Mouse (Mus musculus) limb, embryonic 10.5 days (tissue): Measurements from ENCODE around the gene Tnfrsf1a. TPM values are rescaled to one million over a fixed set of nuclear protein-coding genes. Genes with fewer than 3 reads are reported as not detected.

Experiments
- DNase-seq: peaks from one replicate; pipeline ENCODE4 v3.0.0-alpha.2; 2017; ENCODE audit warnings: low spot score
- H3K27ac ChIP-seq: fragments of 300-500 bp; sonication (generic); 2 replicates; pipeline ENCODE4 v1.5.1; 2016; ENCODE audit warnings: mild to moderate bottlenecking
- H3K27me3 ChIP-seq: fragments of 300-500 bp; sonication (generic); 2 replicates; pipeline ENCODE4 v1.6.1; 2016; ENCODE audit warnings: low read depth, mild to moderate bottlenecking; ENCODE audit not compliant: poor library complexity, severe bottlenecking
- H3K36me3 ChIP-seq: fragments of 300-500 bp; sonication (generic); 2 replicates; pipeline ENCODE4 v1.6.1; 2016; ENCODE audit warnings: mild to moderate bottlenecking, moderate library complexity
- H3K4me1 ChIP-seq: fragments of 300-500 bp; sonication (generic); 2 replicates; pipeline ENCODE4 v1.6.1; 2016
- H3K4me3 ChIP-seq: fragments of 300-500 bp; sonication (generic); 2 replicates; pipeline ENCODE4 v1.5.1; 2016; ENCODE audit warnings: mild to moderate bottlenecking, moderate library complexity
- H3K9me3 ChIP-seq: fragments of 300-500 bp; sonication (generic); replicated peaks from 2 replicates; pipeline ENCODE4 v1.6.1; 2016; ENCODE audit warnings: mild to moderate bottlenecking
- WGBS: fragments of 180-500 bp; shearing (Covaris S2); methylation state at CpG from one replicate; pipeline ENCODE4 v1.1.7; 2016; 5-methylcytosine and 5-hydroxymethylcytosine counted together
- polyA plus RNA-seq: library from polyadenylated mRNA; unstranded; fragments of >200 nt; fragmentation: Nextera tagmentation; extraction: Ambion mirVana; gene quantifications from 2 replicates; pipeline ENCODE4 v1.2.1, GENCODE M21; 2016

The Tnfrsf1a gene
- polyA plus RNA-seq, 1 experiment from 2014 or later: 41.8 TPM

DNA sequence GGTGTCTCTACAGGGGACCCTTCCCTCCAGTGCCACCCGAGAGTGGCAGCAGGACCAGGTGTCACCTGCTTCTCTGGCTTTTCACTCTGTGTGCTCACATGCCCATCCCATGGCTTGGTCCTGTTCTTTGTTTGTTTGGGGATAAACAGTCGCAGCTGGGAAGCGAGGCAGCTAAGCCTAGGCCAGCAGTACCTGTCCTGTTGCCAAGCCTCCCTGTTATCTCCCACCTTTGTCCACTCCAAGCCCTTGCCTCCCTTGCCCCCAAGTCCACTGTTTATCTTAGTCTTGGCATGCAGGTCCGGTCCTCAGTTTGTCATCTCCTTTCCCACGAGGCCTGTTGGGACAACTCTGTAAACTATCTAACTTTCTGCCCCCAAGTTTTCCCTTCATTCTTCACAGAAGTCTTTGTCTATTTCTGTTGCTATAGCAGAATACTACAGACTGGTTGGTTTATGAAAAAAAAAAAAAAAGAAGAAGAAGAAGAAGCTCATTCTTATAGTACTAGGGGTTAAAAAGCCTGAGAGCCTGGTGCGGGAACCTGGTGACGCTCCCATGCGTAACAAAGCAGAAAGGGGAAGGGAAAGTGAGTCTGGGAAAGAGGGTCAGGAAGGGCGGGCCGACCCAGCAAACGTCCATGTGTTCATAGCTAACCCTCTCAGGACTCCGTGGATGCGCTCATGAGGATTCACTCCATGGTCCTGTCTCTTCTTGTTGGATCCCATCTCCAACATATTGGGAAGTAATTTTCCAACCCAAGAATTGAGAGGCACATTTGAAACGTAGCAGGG is 15.9 kb upstream of the Tnfrsf1a start:
- Histone ChIP-seq H3K27ac (no peak overlapping the region), H3K4me3 (no peak overlapping the region), H3K9me3 (no peaks in the 10 kb centered on the region), H3K36me3 (no peaks in the 10 kb centered on the region), H3K4me1 (peaks cover 17% of the 10 kb centered on the region), H3K27me3 (no peaks in the 10 kb centered on the region)
- WGBS: 84% methylated on average over 14 of the region's 14 CpGs
- DNase-seq: no peak

- no peak for DNase-seq
- WGBS: 75% methylated on average over 2 of the region's 2 CpGs
- Histone ChIP-seq H3K27ac (no peak overlapping the region), H3K27me3 (no peaks in the 10 kb centered on the region), H3K36me3 (no peaks in the 10 kb centered on the region), H3K9me3 (no peaks in the 10 kb centered on the region), H3K4me3 (no peak overlapping the region), H3K4me1 (peaks cover 17% of the 10 kb centered on the region)
Measured at GRCm38 (mm10) chr6:125334356-125334755, 14.8 kb upstream of the Tnfrsf1a start.

DNA sequence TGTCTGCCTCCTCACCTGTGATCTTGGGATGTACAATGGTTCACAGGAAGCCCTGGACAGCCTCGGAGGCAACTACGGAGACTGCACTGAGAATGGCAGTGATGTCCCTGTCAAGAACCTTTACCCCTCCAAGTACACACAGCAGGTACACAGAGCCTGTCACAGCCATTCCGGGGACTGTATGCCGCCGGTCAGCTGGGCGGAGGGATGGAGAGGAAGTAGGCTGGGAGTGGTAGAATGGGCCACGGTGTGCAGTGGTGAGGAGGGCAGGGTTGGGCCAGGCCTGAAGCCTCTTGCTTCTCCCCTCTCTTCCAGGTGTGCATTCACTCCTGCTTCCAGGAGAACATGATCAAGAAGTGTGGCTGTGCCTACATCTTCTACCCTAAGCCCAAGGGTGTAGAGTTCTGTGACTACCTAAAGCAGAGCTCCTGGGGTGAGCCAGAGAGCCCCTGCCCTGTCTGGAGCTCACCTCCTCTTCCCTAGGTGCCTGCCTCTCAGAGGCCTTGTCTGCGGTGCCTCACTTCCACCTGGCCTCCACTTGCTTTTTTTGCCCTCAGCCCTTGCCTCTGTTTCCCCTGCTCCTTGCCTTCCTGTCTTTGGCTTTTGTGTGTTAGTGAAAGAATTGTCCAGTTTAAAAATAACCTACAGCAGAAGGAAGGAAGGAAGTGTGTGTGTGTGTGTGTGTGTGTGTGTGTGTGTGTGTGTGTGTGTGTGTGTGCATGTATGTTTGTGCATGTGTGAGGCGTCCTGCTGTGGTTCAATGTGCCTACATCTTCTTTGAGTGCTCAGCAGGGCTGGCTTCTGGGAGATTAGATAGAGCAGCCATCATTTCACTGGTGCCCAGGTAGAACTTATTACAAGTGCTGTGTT is 10.1 kb upstream of the Tnfrsf1a start:
- no peak overlapping the region for H3K27ac ChIP-seq
- no peaks in the 10 kb centered on the region for H3K36me3 ChIP-seq
- H3K27me3 ChIP-seq: no peaks in the 10 kb centered on the region
- H3K4me3 ChIP-seq: no peak overlapping the region
- H3K4me1 ChIP-seq: peaks cover 31% of the 10 kb centered on the region
- DNase-seq: no peak
- 73% methylated on average over 9 of the region's 9 CpGs for WGBS
- no peaks in the 10 kb centered on the region for H3K9me3 ChIP-seq

DNA sequence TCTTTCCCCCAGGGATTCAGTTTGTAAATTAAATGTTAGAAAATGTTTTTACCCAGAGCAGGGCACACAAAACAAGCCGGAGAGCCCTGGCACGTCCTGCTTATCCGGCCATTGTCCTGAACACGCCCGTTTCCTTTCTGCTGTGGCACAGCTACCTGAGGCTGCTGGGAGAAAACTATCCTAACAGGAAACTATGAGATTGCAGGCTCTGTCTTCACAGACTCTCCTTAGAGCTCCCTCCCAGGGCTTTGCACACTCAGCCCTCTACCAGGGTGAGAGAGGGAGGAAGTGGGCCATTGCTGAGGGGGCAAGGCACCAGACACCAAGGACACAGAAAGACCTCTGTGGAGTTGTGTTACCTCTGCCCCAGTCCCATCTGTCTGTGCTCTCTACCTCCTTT is 8.9 kb upstream of the Tnfrsf1a start:
- no peaks in the 10 kb centered on the region for H3K27me3 ChIP-seq
- H3K9me3 ChIP-seq: no peaks in the 10 kb centered on the region
- H3K4me1 ChIP-seq: peaks cover 40% of the 10 kb centered on the region
- 75% methylated on average over 5 of the region's 5 CpGs for WGBS
- H3K4me3 ChIP-seq: no peak overlapping the region
- H3K36me3 ChIP-seq: no peaks in the 10 kb centered on the region
- peak overlapping the region; percentile 58 for H3K27ac ChIP-seq
- DNase-seq: no peak

DNA sequence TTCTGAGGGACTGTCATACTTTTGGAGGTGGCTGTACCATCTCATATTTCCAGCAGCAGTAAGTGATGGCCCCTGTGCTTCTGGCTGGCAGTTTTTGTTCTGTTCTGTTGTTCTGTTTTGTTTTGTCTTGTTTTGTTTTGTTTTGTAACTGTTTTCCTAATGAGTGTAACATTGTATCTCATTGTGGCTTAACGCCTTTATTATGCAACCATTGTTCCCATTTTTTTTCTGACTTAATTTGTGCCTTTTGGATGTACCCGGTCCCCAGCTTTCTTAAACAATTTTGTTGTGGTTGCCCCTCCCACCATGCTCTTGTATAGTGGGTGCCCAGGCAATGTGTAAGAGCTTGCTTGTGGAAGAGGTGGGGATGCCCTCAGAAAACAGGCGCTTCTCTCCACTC is 7.0 kb upstream of the Tnfrsf1a start:
- Histone ChIP-seq H3K4me3 (no peak overlapping the region), H3K27me3 (no peaks in the 10 kb centered on the region), H3K36me3 (no peaks in the 10 kb centered on the region), H3K27ac (no peak overlapping the region), H3K4me1 (peaks cover 40% of the 10 kb centered on the region), H3K9me3 (no peaks in the 10 kb centered on the region)
- DNase-seq: no peak
- 86% methylated on average over 3 of the region's 3 CpGs for WGBS

GRCm38 (mm10) chr6:125344084-125344483 is 5.1 kb upstream of the Tnfrsf1a start:
- H3K36me3 ChIP-seq: no peaks in the 10 kb centered on the region
- peak overlapping the region; percentile 53 for H3K27ac ChIP-seq
- 33% methylated on average over 8 of the region's 8 CpGs for WGBS
- H3K4me1 ChIP-seq: peaks cover 50% of the 10 kb centered on the region
- H3K27me3 ChIP-seq: no peaks in the 10 kb centered on the region
- no peak for DNase-seq
- no peaks in the 10 kb centered on the region for H3K9me3 ChIP-seq
- no peak overlapping the region for H3K4me3 ChIP-seq

DNA sequence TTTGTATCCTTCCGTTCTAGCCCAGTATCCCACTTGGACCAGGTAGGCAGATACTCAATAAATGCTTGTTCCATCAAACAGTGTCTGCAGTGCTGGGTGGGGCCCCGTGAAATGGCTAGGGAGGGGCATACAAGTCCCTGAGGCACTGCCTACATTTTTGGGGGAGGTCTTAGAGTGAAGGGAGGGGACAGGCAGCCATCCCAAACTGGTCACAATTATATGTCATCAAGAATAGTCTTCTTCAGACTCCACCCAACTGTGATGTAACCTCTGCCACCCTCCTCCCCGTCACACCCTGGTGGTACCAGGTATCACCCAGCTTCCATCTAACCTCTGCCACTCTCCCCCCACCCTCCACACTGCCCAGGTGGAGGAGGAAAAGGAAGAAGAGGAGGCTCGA is 4.3 kb upstream of the Tnfrsf1a start:
- Histone ChIP-seq H3K4me1 (peaks cover 56% of the 10 kb centered on the region), H3K4me3 (no peak overlapping the region), H3K27ac (no peak overlapping the region), H3K36me3 (no peaks in the 10 kb centered on the region), H3K27me3 (no peaks in the 10 kb centered on the region), H3K9me3 (no peaks in the 10 kb centered on the region)
- no peak for DNase-seq
- WGBS: 64% methylated on average over 4 of the region's 4 CpGs

DNA sequence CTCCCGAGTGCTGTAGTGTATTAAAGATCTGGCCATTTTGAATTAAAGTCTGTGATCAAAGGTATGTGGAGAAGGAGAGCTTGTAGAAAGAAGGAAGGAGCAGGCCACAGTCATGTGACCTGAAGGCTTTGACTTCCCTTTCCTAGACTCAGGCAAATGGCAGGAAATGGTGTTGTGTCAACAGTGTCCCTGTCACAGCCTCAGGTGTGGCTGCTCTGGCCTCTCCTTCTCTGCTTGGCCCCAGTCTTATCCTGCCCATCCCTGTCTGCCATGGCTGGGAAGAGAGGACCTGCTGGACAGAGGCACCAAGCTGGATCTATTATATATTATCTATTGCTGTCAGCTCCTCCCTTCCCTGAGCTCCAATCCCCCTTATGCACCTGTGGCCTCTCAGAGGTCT is 3.5 kb upstream of the Tnfrsf1a start:
- no peak overlapping the region for H3K4me3 ChIP-seq
- no peaks in the 10 kb centered on the region for H3K9me3 ChIP-seq
- no peak for DNase-seq
- H3K27me3 ChIP-seq: no peaks in the 10 kb centered on the region
- peaks cover 58% of the 10 kb centered on the region for H3K4me1 ChIP-seq
- 73% methylated on average over 1 of the region's 1 CpGs for whole genome bisulfite sequencing
- H3K27ac ChIP-seq: no peak overlapping the region
- H3K36me3 ChIP-seq: no peaks in the 10 kb centered on the region

- no peak for DNase-seq
Measured at GRCm38 (mm10) chr6:125346029-125346428, 3.1 kb upstream of the Tnfrsf1a start.

GRCm38 (mm10) chr6:125349575-125350230 is 541 bp downstream of the Tnfrsf1a start:
- under 1% methylated on average over 27 of the region's 27 CpGs for WGBS
- H3K27me3 ChIP-seq: no peaks in the 10 kb centered on the region
- DNase-seq: peak; percentile 74

More at GRCm38 (mm10) chr6:125346029-125346428, 3.1 kb upstream of the Tnfrsf1a start:
- H3K36me3 ChIP-seq: no peaks in the 10 kb centered on the region
- H3K4me1 ChIP-seq: peaks cover 58% of the 10 kb centered on the region
- no peaks in the 10 kb centered on the region for H3K9me3 ChIP-seq
- no peaks in the 10 kb centered on the region for H3K27me3 ChIP-seq
- H3K4me3 ChIP-seq: no peak overlapping the region
- 54% methylated on average over 2 of the region's 2 CpGs for WGBS
- no peak overlapping the region for H3K27ac ChIP-seq

DNA sequence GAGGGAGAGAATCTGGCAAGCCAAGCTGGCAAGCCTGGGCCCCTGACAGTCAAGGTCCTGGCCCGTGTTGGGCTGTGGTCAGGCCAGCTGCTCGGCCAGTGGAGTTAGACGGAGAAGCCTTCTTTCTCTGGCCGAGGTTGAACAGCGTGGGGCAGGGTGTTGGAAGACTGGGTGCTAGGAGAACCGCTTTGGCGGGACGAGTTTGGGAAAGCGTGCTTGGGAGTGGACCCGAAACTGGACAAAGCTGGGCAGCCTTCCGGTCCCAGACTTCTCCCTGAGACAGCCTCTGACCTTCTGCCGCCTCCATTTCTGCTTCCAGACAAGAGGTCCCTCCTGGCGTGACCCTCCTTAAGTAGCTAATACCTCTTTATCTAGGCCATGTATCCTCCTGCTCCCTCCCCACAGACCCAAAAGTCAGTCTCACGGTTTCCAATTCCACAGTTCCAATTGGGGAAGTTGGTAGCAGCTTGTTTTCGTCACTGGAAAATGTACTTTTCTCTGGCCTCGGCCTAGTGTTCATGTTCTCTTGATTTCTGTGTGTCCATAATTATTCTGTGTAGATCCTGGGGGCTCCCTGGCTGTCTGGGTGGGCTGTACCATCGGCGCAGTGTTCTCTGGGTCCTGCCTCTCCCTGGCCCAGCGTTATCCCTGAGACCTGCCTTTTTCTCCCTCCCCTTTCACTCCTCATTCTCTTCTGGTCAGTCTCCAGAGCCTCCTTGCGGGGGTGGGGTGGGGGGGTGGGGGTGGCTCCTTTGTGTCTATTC is 1.3 kb downstream of the Tnfrsf1a start:
- DNase-seq: no peak
- H3K4me3 ChIP-seq: peak overlapping the region; percentile 67
- H3K27me3 ChIP-seq: no peaks in the 10 kb centered on the region
- peaks cover 71% of the 10 kb centered on the region for H3K4me1 ChIP-seq
- 2% methylated on average over 20 of the region's 20 CpGs for WGBS
- H3K36me3 ChIP-seq: peaks cover 2% of the 10 kb centered on the region; the same call in 1 of the 2 replicates
- peak overlapping the region; percentile 91 for H3K27ac ChIP-seq
- no peaks in the 10 kb centered on the region for H3K9me3 ChIP-seq

More at GRCm38 (mm10) chr6:125349575-125350230, 541 bp downstream of the Tnfrsf1a start:
- peak overlapping the region; percentile 67 for H3K4me3 ChIP-seq
- no peaks in the 10 kb centered on the region for H3K9me3 ChIP-seq
- peak overlapping the region; percentile 91 for H3K27ac ChIP-seq
- H3K36me3 ChIP-seq: peaks cover 2% of the 10 kb centered on the region; the same call in 1 of the 2 replicates
- H3K4me1 ChIP-seq: peaks cover 68% of the 10 kb centered on the region

DNA sequence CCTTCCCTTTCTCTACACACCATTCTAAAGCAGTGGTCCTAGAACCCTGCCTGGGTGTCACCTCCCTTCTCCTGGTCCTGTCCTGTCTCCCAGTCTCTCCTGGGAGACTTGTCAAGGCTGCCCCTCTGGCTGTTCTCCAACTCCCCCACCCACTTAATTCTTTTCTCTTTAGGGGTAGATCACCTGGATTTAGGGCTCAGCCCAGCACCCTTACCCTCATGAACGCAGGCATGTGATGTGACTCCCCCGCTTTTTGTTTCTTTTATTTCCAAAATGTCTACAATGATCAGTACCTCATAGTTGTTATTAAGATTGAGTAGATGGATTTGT is 1.8 kb downstream of the Tnfrsf1a start:
- WGBS: 81% methylated on average over 2 of the region's 2 CpGs
- Histone ChIP-seq H3K36me3 (peaks cover 2% of the 10 kb centered on the region; the same call in 1 of the 2 replicates), H3K27me3 (no peaks in the 10 kb centered on the region), H3K4me1 (peaks cover 77% of the 10 kb centered on the region), H3K9me3 (no peaks in the 10 kb centered on the region), H3K4me3 (peak overlapping the region; percentile 67), H3K27ac (peak overlapping the region; percentile 91)
- no peak for DNase-seq
